Mouse (Mus musculus) forebrain, embryonic 14.5 days (tissue): ENCODE data around the gene Cyp19a1. TPM values are rescaled to one million over a fixed set of nuclear protein-coding genes. Genes with fewer than 3 reads are reported as not detected.

Source experiments
- ATAC-seq: fragments of 200-750 bp; cut with Nextera tagmentation; 2 replicates; pipeline ENCODE4 v1.8.0; 2017; ENCODE audit warnings: mild to moderate bottlenecking, moderate library complexity
- DNase-seq: peaks from one replicate; pipeline ENCODE4 v3.0.0-alpha.2; 2015; ENCODE audit warnings: low spot score
- H3K27ac ChIP-seq: fragments of 300-500 bp; sonication (generic); 2 replicates; pipeline ENCODE4 v1.5.1; 2014; ENCODE audit warnings: low read depth, mild to moderate bottlenecking, control low read depth, low read length, moderate library complexity
- H3K27me3 ChIP-seq: fragments of 300-500 bp; sonication (generic); replicated peaks from 2 replicates; pipeline ENCODE4 v1.6.1; 2014; ENCODE audit warnings: low read length, control low read depth, mixed read lengths; ENCODE audit not compliant: control insufficient read depth, insufficient read depth
- H3K36me3 ChIP-seq: fragments of 300-500 bp; sonication (generic); 2 replicates; pipeline ENCODE4 v1.6.1; 2014; ENCODE audit warnings: low read length, control low read depth; ENCODE audit not compliant: control insufficient read depth, insufficient read depth
- H3K4me1 ChIP-seq: fragments of 300-500 bp; sonication (generic); 2 replicates; pipeline ENCODE4 v1.6.1; 2014; ENCODE audit warnings: antibody characterized with exemption, low read length, control low read depth; ENCODE audit not compliant: control insufficient read depth, insufficient read depth
- H3K4me2 ChIP-seq: fragments of 300-500 bp; sonication (generic); 2 replicates; pipeline ENCODE4 v1.6.1; 2014; ENCODE audit warnings: mild to moderate bottlenecking, control low read depth, low read length
- H3K4me3 ChIP-seq: fragments of 300-500 bp; sonication (generic); 2 replicates; pipeline ENCODE4 v1.5.1; 2014; ENCODE audit warnings: low read depth, low read length, control low read depth
- H3K9ac ChIP-seq: fragments of 300-500 bp; sonication (generic); 2 replicates; pipeline ENCODE4 v1.6.1; 2014; ENCODE audit warnings: mild to moderate bottlenecking, low read length, control low read depth, moderate library complexity
- H3K9me3 ChIP-seq: fragments of 300-500 bp; sonication (generic); replicated peaks from 2 replicates; pipeline ENCODE4 v1.6.1; 2016; ENCODE audit warnings: low read length, control low read depth, mixed read lengths; ENCODE audit not compliant: control insufficient read depth
- WGBS: fragments of 180-500 bp; shearing (Covaris S2); extraction: QIAGEN DNeasy Blood & Tissue Kit; methylation state at CpG from one replicate; pipeline ENCODE4 v1.1.7; 2014; 5-methylcytosine and 5-hydroxymethylcytosine counted together
- polyA plus RNA-seq: library from polyadenylated mRNA; unstranded; fragments of >200 nt; fragmentation: Nextera tagmentation; extraction: Ambion mirVana; gene quantifications from 2 replicates; pipeline ENCODE4 v1.2.1, GENCODE M21; 2014

Gene Cyp19a1
- polyA plus RNA-seq, 1 experiment from 2014 or later = 0.19 TPM

GRCm38 (mm10) chr9:54194790-54195189, 73.1 kb downstream of the Cyp19a1 start:
- H3K4me1 ChIP-seq = no peaks in the 10 kb centered on the region
- no peak overlapping the region for H3K4me3 ChIP-seq
- no peak for ATAC-seq
- H3K9ac ChIP-seq = no peak overlapping the region
- 68% methylated on average over 5 of the region's 5 CpGs for WGBS
- H3K27me3 ChIP-seq = no peaks in the 10 kb centered on the region
- H3K9me3 ChIP-seq = no peaks in the 10 kb centered on the region
- DNase-seq = no peak
- H3K36me3 ChIP-seq = no peaks in the 10 kb centered on the region
- no peak overlapping the region for H3K27ac ChIP-seq
- no peak overlapping the region for H3K4me2 ChIP-seq

- no peak for DNase-seq
- Histone ChIP-seq H3K9me3 (no peaks in the 10 kb centered on the region), H3K9ac (no peak overlapping the region), H3K4me2 (no peak overlapping the region), H3K27me3 (no peaks in the 10 kb centered on the region), H3K4me1 (no peaks in the 10 kb centered on the region), H3K27ac (no peak overlapping the region), H3K4me3 (no peak overlapping the region), H3K36me3 (no peaks in the 10 kb centered on the region)
- no peak for ATAC-seq
- 89% methylated on average over 3 of the region's 3 CpGs for WGBS
These were observed 76.5 kb downstream of the Cyp19a1 start for GRCm38 (mm10) chr9:54191435-54191834.

- ATAC-seq = no peak
- H3K27me3 ChIP-seq = no peaks in the 10 kb centered on the region
- H3K36me3 ChIP-seq = no peaks in the 10 kb centered on the region
- no peak overlapping the region for H3K4me2 ChIP-seq
- H3K4me1 ChIP-seq = no peaks in the 10 kb centered on the region
- no peaks in the 10 kb centered on the region for H3K9me3 ChIP-seq
- H3K27ac ChIP-seq = no peak overlapping the region
- H3K4me3 ChIP-seq = no peak overlapping the region
- WGBS = 81% methylated on average over 7 of the region's 7 CpGs
- no peak for DNase-seq
- H3K9ac ChIP-seq = no peak overlapping the region
These were observed 85.4 kb downstream of the Cyp19a1 start for GRCm38 (mm10) chr9:54182484-54182883.

- 11% methylated on average over 2 of the region's 2 CpGs for WGBS
- no peak for ATAC-seq
These were observed 86.6 kb downstream of the Cyp19a1 start for GRCm38 (mm10) chr9:54181330-54181729.

GRCm38 (mm10) chr9:54180216-54180615, 87.7 kb downstream of the Cyp19a1 start:
- no peaks in the 10 kb centered on the region for H3K36me3 ChIP-seq
- no peak overlapping the region for H3K4me2 ChIP-seq
- H3K9ac ChIP-seq = no peak overlapping the region
- ATAC-seq = no peak
- no peaks in the 10 kb centered on the region for H3K9me3 ChIP-seq
- H3K4me3 ChIP-seq = no peak overlapping the region
- no peaks in the 10 kb centered on the region for H3K4me1 ChIP-seq
- WGBS = 78% methylated on average over 15 of the region's 17 CpGs
- no peak for DNase-seq
- H3K27me3 ChIP-seq = no peaks in the 10 kb centered on the region
- no peak overlapping the region for H3K27ac ChIP-seq

More at GRCm38 (mm10) chr9:54181330-54181729, 86.6 kb downstream of the Cyp19a1 start:
- no peaks in the 10 kb centered on the region for H3K9me3 ChIP-seq
- no peaks in the 10 kb centered on the region for H3K4me1 ChIP-seq
- peak; percentile 84 for DNase-seq
- H3K9ac ChIP-seq = no peak overlapping the region
- H3K36me3 ChIP-seq = no peaks in the 10 kb centered on the region
- H3K27ac ChIP-seq = no peak overlapping the region
- no peak overlapping the region for H3K4me2 ChIP-seq
- no peak overlapping the region for H3K4me3 ChIP-seq
- H3K27me3 ChIP-seq = no peaks in the 10 kb centered on the region

- no peak overlapping the region for H3K4me3 ChIP-seq
- no peak overlapping the region for H3K27ac ChIP-seq
- DNase-seq (peak; percentile 80), ATAC-seq (no peak)
- WGBS = 53% methylated on average over 5 of the region's 5 CpGs
- no peak overlapping the region for H3K9ac ChIP-seq
- H3K9me3 ChIP-seq = no peaks in the 10 kb centered on the region
- no peak overlapping the region for H3K4me2 ChIP-seq
- H3K27me3 ChIP-seq = no peaks in the 10 kb centered on the region
- no peaks in the 10 kb centered on the region for H3K36me3 ChIP-seq
- no peaks in the 10 kb centered on the region for H3K4me1 ChIP-seq
These were observed 98.4 kb downstream of the Cyp19a1 start for GRCm38 (mm10) chr9:54169489-54169888.

GRCm38 (mm10) chr9:54168425-54168824, 99.5 kb downstream of the Cyp19a1 start:
- ATAC-seq (no peak), DNase-seq (no peak)
- no peaks in the 10 kb centered on the region for H3K4me1 ChIP-seq
- no peak overlapping the region for H3K9ac ChIP-seq
- H3K36me3 ChIP-seq = no peaks in the 10 kb centered on the region
- 85% methylated on average over 10 of the region's 10 CpGs for WGBS
- no peaks in the 10 kb centered on the region for H3K9me3 ChIP-seq
- no peaks in the 10 kb centered on the region for H3K27me3 ChIP-seq
- no peak overlapping the region for H3K4me3 ChIP-seq
- H3K4me2 ChIP-seq = no peak overlapping the region
- H3K27ac ChIP-seq = no peak overlapping the region

- no peaks in the 10 kb centered on the region for H3K9me3 ChIP-seq
- H3K4me2 ChIP-seq = no peak overlapping the region
- H3K4me3 ChIP-seq = no peak overlapping the region
- no peak overlapping the region for H3K27ac ChIP-seq
- DNase-seq (peak; percentile 53), ATAC-seq (no peak)
- WGBS = 73% methylated on average over 5 of the region's 5 CpGs
- H3K4me1 ChIP-seq = no peaks in the 10 kb centered on the region
- no peak overlapping the region for H3K9ac ChIP-seq
- no peaks in the 10 kb centered on the region for H3K27me3 ChIP-seq
- no peaks in the 10 kb centered on the region for H3K36me3 ChIP-seq
These were observed 104.8 kb downstream of the Cyp19a1 start for GRCm38 (mm10) chr9:54163117-54163516.

GRCm38 (mm10) chr9:54153679-54154078, 114.2 kb downstream of the Cyp19a1 start:
- WGBS = 85% methylated on average over 5 of the region's 5 CpGs
- DNase-seq = no peak
- Histone ChIP-seq H3K9me3 (no peaks in the 10 kb centered on the region), H3K4me3 (no peak overlapping the region), H3K27ac (no peak overlapping the region), H3K4me1 (no peaks in the 10 kb centered on the region), H3K27me3 (no peaks in the 10 kb centered on the region), H3K4me2 (no peak overlapping the region), H3K36me3 (no peaks in the 10 kb centered on the region), H3K9ac (no peak overlapping the region)
- ATAC-seq = no peak
